Mouse (Mus musculus): Measurements from ENCODE around the gene Thbs1. TPM values are rescaled to one million over a fixed set of nuclear protein-coding genes. Genes with fewer than 3 reads are reported as not detected.

Thbs1 gene
- polyA plus RNA-seq, 1 experiment from 2014 or later, result 26.5 TPM

- Histone ChIP-seq H3K9ac (ENCODE audit: low read length) (no peak overlapping the region), H3K4me3 (ENCODE audit: control insufficient read depth in 1 of 2, insufficient read depth in 1 of 2, low read depth in 1 of 2, low read length in 2 of 2) (no peak overlapping the region), H3K9me3 (ENCODE audit: control insufficient read depth, low read length) (no peaks in the 10 kb centered on the region), H3K4me2 (ENCODE audit: low read length) (no peak overlapping the region), H3K4me1 (ENCODE audit: control insufficient read depth in 2 of 2, insufficient read depth in 2 of 2, low read length in 2 of 2) (peaks cover 7 to 9% of the 10 kb centered on the region in 2 experiments; a peak in 3 of 4 replicates), H3K27me3 (ENCODE audit: control insufficient read depth, insufficient read depth, low read length) (no peaks in the 10 kb centered on the region), H3K36me3 (ENCODE audit: control insufficient read depth, insufficient read depth, low read length) (peaks cover 63% of the 10 kb centered on the region), H3K27ac (replicated peaks in 1 of 2; ENCODE audit: control insufficient read depth in 1 of 2, insufficient read depth in 1 of 2, low read depth in 2 of 2, low read length in 2 of 2) (no peak overlapping the region)
- no peak for ATAC-seq (ENCODE audit: insufficient number of reproducible peaks, insufficient read depth, low FRiP score, low read depth)
- WGBS, result 83% methylated on average over 7 of the region's 7 CpGs
Measured at GRCm38 (mm10) chr2:118115647-118116046, 4.0 kb downstream of the Thbs1 start.

GRCm38 (mm10) chr2:118116180-118116579 lies 4.5 kb downstream of the Thbs1 start:
- 67% methylated on average over 2 of the region's 2 CpGs for WGBS

GRCm38 (mm10) chr2:118116754-118117290 lies 5.1 kb downstream of the Thbs1 start:
- no peaks in the 10 kb centered on the region for H3K9me3 ChIP-seq (ENCODE audit: control insufficient read depth, low read length)
- H3K36me3 ChIP-seq (ENCODE audit: control insufficient read depth, insufficient read depth, low read length), result peaks cover 74% of the 10 kb centered on the region
- ATAC-seq (ENCODE audit: insufficient number of reproducible peaks, insufficient read depth, low FRiP score, low read depth), result no peak
- 69% methylated on average over 3 of the region's 3 CpGs for WGBS
- peaks cover 7 to 8% of the 10 kb centered on the region in 2 experiments; a peak in 3 of 4 replicates for H3K4me1 ChIP-seq (ENCODE audit: control insufficient read depth in 2 of 2, insufficient read depth in 2 of 2, low read length in 2 of 2)
- no peak overlapping the region for H3K27ac ChIP-seq (replicated peaks in 1 of 2; ENCODE audit: control insufficient read depth in 1 of 2, insufficient read depth in 1 of 2, low read depth in 2 of 2, low read length in 2 of 2)
- H3K9ac ChIP-seq (ENCODE audit: low read length), result no peak overlapping the region
- H3K27me3 ChIP-seq (ENCODE audit: control insufficient read depth, insufficient read depth, low read length), result no peaks in the 10 kb centered on the region
- no peak overlapping the region for H3K4me2 ChIP-seq (ENCODE audit: low read length)
- H3K4me3 ChIP-seq (ENCODE audit: control insufficient read depth in 1 of 2, insufficient read depth in 1 of 2, low read depth in 1 of 2, low read length in 2 of 2), result no peak overlapping the region

More at GRCm38 (mm10) chr2:118116180-118116579, 4.5 kb downstream of the Thbs1 start:
- Histone ChIP-seq H3K36me3 (ENCODE audit: control insufficient read depth, insufficient read depth, low read length) (peaks cover 68% of the 10 kb centered on the region), H3K4me2 (ENCODE audit: low read length) (no peak overlapping the region), H3K4me3 (ENCODE audit: control insufficient read depth in 1 of 2, insufficient read depth in 1 of 2, low read depth in 1 of 2, low read length in 2 of 2) (no peak overlapping the region), H3K4me1 (ENCODE audit: control insufficient read depth in 2 of 2, insufficient read depth in 2 of 2, low read length in 2 of 2) (peaks cover 7 to 8% of the 10 kb centered on the region in 2 experiments; a peak in 3 of 4 replicates), H3K9ac (ENCODE audit: low read length) (no peak overlapping the region), H3K27me3 (ENCODE audit: control insufficient read depth, insufficient read depth, low read length) (no peaks in the 10 kb centered on the region), H3K27ac (replicated peaks in 1 of 2; ENCODE audit: control insufficient read depth in 1 of 2, insufficient read depth in 1 of 2, low read depth in 2 of 2, low read length in 2 of 2) (no peak overlapping the region), H3K9me3 (ENCODE audit: control insufficient read depth, low read length) (no peaks in the 10 kb centered on the region)
- no peak for ATAC-seq (ENCODE audit: insufficient number of reproducible peaks, insufficient read depth, low FRiP score, low read depth)

GRCm38 (mm10) chr2:118117401-118117800 lies 5.7 kb downstream of the Thbs1 start:
- Histone ChIP-seq H3K27me3 (ENCODE audit: control insufficient read depth, insufficient read depth, low read length) (no peaks in the 10 kb centered on the region), H3K27ac (replicated peaks in 1 of 2; ENCODE audit: control insufficient read depth in 1 of 2, insufficient read depth in 1 of 2, low read depth in 2 of 2, low read length in 2 of 2) (no peak overlapping the region), H3K4me1 (ENCODE audit: control insufficient read depth in 2 of 2, insufficient read depth in 2 of 2, low read length in 2 of 2) (peaks cover 4 to 6% of the 10 kb centered on the region in 2 experiments; a peak in 3 of 4 replicates), H3K9ac (ENCODE audit: low read length) (no peak overlapping the region), H3K4me3 (ENCODE audit: control insufficient read depth in 1 of 2, insufficient read depth in 1 of 2, low read depth in 1 of 2, low read length in 2 of 2) (no peak overlapping the region), H3K4me2 (ENCODE audit: low read length) (no peak overlapping the region), H3K9me3 (ENCODE audit: control insufficient read depth, low read length) (no peaks in the 10 kb centered on the region), H3K36me3 (ENCODE audit: control insufficient read depth, insufficient read depth, low read length) (peaks cover 79% of the 10 kb centered on the region)
- no peak for ATAC-seq (ENCODE audit: insufficient number of reproducible peaks, insufficient read depth, low FRiP score, low read depth)
- WGBS, result 72% methylated on average over 11 of the region's 11 CpGs

GRCm38 (mm10) chr2:118118045-118118444 lies 6.4 kb downstream of the Thbs1 start:
- 70% methylated on average over 6 of the region's 6 CpGs for WGBS
- H3K36me3 ChIP-seq (ENCODE audit: control insufficient read depth, insufficient read depth, low read length), result peaks cover 85% of the 10 kb centered on the region
- no peak overlapping the region for H3K4me2 ChIP-seq (ENCODE audit: low read length)
- no peaks in the 10 kb centered on the region for H3K9me3 ChIP-seq (ENCODE audit: control insufficient read depth, low read length)
- peaks cover 0 to 3% of the 10 kb centered on the region in 2 experiments; a peak in 2 of 4 replicates for H3K4me1 ChIP-seq (ENCODE audit: control insufficient read depth in 2 of 2, insufficient read depth in 2 of 2, low read length in 2 of 2)
- no peak overlapping the region for H3K9ac ChIP-seq (ENCODE audit: low read length)
- H3K27me3 ChIP-seq (ENCODE audit: control insufficient read depth, insufficient read depth, low read length), result no peaks in the 10 kb centered on the region
- no peak for ATAC-seq (ENCODE audit: insufficient number of reproducible peaks, insufficient read depth, low FRiP score, low read depth)
- H3K4me3 ChIP-seq (ENCODE audit: control insufficient read depth in 1 of 2, insufficient read depth in 1 of 2, low read depth in 1 of 2, low read length in 2 of 2), result no peak overlapping the region
- no peak overlapping the region for H3K27ac ChIP-seq (replicated peaks in 1 of 2; ENCODE audit: control insufficient read depth in 1 of 2, insufficient read depth in 1 of 2, low read depth in 2 of 2, low read length in 2 of 2)

GRCm38 (mm10) chr2:118118515-118118914 lies 6.8 kb downstream of the Thbs1 start:
- H3K9me3 ChIP-seq (ENCODE audit: control insufficient read depth, low read length), result no peaks in the 10 kb centered on the region
- no peaks in the 10 kb centered on the region; a peak in 2 of 4 replicates for H3K4me1 ChIP-seq (ENCODE audit: control insufficient read depth in 2 of 2, insufficient read depth in 2 of 2, low read length in 2 of 2)
- WGBS, result 82% methylated on average over 7 of the region's 7 CpGs
- ATAC-seq (ENCODE audit: insufficient number of reproducible peaks, insufficient read depth, low FRiP score, low read depth), result no peak
- H3K27ac ChIP-seq (replicated peaks in 1 of 2; ENCODE audit: control insufficient read depth in 1 of 2, insufficient read depth in 1 of 2, low read depth in 2 of 2, low read length in 2 of 2), result no peak overlapping the region
- no peaks in the 10 kb centered on the region for H3K27me3 ChIP-seq (ENCODE audit: control insufficient read depth, insufficient read depth, low read length)
- peaks cover 90% of the 10 kb centered on the region for H3K36me3 ChIP-seq (ENCODE audit: control insufficient read depth, insufficient read depth, low read length)
- H3K9ac ChIP-seq (ENCODE audit: low read length), result no peak overlapping the region
- no peak overlapping the region for H3K4me2 ChIP-seq (ENCODE audit: low read length)
- no peak overlapping the region for H3K4me3 ChIP-seq (ENCODE audit: control insufficient read depth in 1 of 2, insufficient read depth in 1 of 2, low read depth in 1 of 2, low read length in 2 of 2)

- Histone ChIP-seq H3K27ac (replicated peaks in 1 of 2; ENCODE audit: control insufficient read depth in 1 of 2, insufficient read depth in 1 of 2, low read depth in 2 of 2, low read length in 2 of 2) (no peak overlapping the region), H3K27me3 (ENCODE audit: control insufficient read depth, insufficient read depth, low read length) (no peaks in the 10 kb centered on the region), H3K9me3 (ENCODE audit: control insufficient read depth, low read length) (no peaks in the 10 kb centered on the region), H3K4me3 (ENCODE audit: control insufficient read depth in 1 of 2, insufficient read depth in 1 of 2, low read depth in 1 of 2, low read length in 2 of 2) (no peak overlapping the region), H3K9ac (ENCODE audit: low read length) (no peak overlapping the region), H3K4me1 (ENCODE audit: control insufficient read depth in 2 of 2, insufficient read depth in 2 of 2, low read length in 2 of 2) (no peaks in the 10 kb centered on the region; a peak in 2 of 4 replicates), H3K4me2 (ENCODE audit: low read length) (no peak overlapping the region), H3K36me3 (ENCODE audit: control insufficient read depth, insufficient read depth, low read length) (peaks cover 98% of the 10 kb centered on the region)
- 94% methylated on average over 12 of the region's 12 CpGs for WGBS
- no peak for ATAC-seq (ENCODE audit: insufficient number of reproducible peaks, insufficient read depth, low FRiP score, low read depth)
Measured at GRCm38 (mm10) chr2:118119684-118120083, 8.0 kb downstream of the Thbs1 start.

- Histone ChIP-seq H3K4me1 (ENCODE audit: control insufficient read depth in 2 of 2, insufficient read depth in 2 of 2, low read length in 2 of 2) (no peaks in the 10 kb centered on the region; a peak in 2 of 4 replicates), H3K36me3 (ENCODE audit: control insufficient read depth, insufficient read depth, low read length) (peaks cover 99% of the 10 kb centered on the region), H3K27me3 (ENCODE audit: control insufficient read depth, insufficient read depth, low read length) (no peaks in the 10 kb centered on the region), H3K9me3 (ENCODE audit: control insufficient read depth, low read length) (no peaks in the 10 kb centered on the region), H3K4me2 (ENCODE audit: low read length) (no peak overlapping the region), H3K27ac (replicated peaks in 1 of 2; ENCODE audit: control insufficient read depth in 1 of 2, insufficient read depth in 1 of 2, low read depth in 2 of 2, low read length in 2 of 2) (no peak overlapping the region), H3K4me3 (ENCODE audit: control insufficient read depth in 1 of 2, insufficient read depth in 1 of 2, low read depth in 1 of 2, low read length in 2 of 2) (no peak overlapping the region), H3K9ac (ENCODE audit: low read length) (no peak overlapping the region)
- no peak for ATAC-seq (ENCODE audit: insufficient number of reproducible peaks, insufficient read depth, low FRiP score, low read depth)
- WGBS, result 87% methylated on average over 11 of the region's 11 CpGs
Measured at GRCm38 (mm10) chr2:118120095-118120494, 8.4 kb downstream of the Thbs1 start.
